Mouse (Mus musculus) adrenal gland, postnatal 25 days (tissue): ENCODE data around the gene Ankib1. TPM values are rescaled to one million over a fixed set of nuclear protein-coding genes. Genes with fewer than 3 reads are reported as not detected.
"Not testable (repeated sequence)": the region's sequence is repeated elsewhere in the genome, so short reads cannot be mapped to it uniquely, and the experiment has no call there.

Experiments used
- DNase-seq: peaks from one replicate; pipeline ENCODE4 v3.0.0; 2021; ENCODE audit warnings: mixed read lengths
- total RNA-seq: library from RNA; stranded (reverse); gene quantifications from 2 replicates; pipeline ENCODE4 v1.2.3, GENCODE M21; 2021

The Ankib1 gene
- total RNA-seq, 1 experiment from 2014 or later = 77.2 TPM

DNA sequence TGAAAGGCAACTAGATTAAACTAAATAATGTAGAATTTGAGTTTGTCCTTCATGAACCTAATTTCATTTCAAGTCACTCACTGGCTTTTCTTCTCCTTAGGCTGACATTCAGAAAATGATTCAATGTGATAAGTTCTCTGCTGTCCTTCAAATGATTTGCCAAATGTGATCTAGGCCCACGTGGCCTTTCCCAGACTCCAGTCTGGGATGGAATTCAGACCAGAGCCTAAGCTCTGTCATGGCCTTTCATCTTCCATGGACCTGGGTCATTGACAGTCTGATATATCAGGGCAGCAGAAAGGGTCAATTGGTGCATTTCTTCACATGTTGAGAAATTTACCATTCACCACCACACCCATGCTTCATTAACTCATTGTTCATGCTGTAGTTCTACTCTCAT is 77.2 kb downstream of the Ankib1 start:
- peak; percentile 23 for DNase-seq

DNA sequence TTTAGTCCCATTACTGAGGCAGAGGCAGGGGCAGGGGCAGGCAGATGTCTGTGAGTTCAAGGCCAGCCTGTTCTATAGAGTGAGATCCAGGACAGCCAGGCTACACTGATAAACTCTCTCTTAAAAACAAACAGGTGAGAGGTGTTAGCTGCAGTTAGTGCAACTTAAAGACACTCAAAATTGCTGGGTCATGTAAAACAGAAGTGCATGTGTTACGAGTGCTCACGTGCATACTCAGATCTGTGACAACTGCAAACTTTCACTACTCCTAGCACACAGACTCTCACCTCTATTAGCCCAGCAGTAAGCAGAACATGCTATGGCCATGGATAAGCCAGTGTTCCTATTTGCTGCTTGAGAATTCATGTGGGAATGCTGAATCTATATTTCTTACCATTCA is 79.3 kb downstream of the Ankib1 start:
- no peak for DNase-seq

DNA sequence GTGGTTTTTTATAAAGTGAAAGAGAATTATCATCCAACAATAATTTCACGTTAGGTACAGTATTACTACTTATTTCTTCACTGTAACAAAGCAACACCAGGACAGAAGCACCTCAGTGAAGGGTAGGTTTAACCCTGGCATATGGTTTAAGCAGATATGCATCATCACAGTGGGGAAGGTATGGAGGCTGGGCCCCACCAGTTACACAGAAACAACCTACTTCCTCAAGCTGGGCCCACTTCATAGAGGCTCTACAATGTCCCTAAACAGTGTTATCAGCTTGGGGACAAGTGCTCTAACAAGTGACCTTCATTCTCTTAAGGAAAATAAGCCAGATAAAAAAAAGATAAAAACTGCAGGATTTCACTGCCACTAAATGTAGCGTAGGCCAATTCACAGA is 79.9 kb downstream of the Ankib1 start:
- DNase-seq = no peak

DNA sequence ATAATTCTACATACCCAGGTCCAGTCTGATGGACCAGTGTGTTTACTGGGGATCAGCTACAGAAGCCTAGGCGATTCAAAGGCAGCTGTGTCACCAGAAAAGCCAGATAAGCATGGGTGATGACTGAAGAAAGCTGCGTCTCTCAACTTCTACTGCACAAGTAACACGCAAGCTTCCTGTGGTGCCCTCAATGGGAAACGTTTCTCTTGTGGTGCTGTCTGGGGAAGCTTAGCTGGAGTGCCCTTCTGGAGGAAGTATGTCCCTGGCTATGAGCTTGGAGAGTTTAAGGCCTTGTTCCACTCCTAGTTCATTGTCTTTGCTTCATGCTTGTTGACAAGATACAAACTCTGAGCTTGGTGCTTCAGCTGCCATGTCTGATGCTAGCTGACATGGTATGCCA is 83.4 kb downstream of the Ankib1 start:
- no peak for DNase-seq

DNA sequence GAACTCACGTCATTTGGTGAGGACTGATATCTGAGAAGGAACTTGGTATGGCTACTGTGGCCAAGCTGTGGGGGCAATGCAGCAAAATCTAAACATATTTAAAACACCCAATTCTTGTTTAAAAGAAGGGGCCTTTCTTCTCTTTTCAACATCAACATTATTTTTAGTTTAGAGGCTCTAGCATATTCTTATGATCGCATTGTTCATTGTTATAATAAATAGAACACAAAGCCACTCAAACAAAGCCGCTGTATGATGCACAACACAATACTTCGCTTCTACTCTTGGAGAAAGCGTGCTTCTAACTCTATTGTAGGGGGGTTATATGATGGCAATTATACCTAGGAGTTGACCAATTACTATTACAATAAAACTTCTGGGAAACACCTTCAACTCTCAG is 86.9 kb downstream of the Ankib1 start:
- DNase-seq = no peak

DNA sequence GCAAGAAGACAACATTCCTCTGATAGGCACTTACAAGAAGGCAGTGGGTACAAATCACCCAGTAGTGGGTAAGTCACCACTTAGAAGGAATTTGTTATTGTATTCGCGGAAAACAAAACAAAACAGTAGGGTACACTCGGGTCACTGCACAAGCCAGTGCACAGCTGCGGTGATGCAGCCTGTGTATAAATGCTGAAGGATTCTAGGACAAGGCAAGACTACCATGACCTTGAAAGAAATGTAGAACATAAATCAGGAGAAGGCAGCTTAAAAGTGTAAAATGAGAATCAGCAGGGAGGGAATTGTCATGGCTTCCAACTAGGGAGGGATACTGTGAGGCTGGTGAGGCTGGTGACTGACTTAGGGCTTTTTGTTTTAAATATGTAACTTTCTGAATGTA is 100.5 kb downstream of the Ankib1 start:
- DNase-seq = no peak

DNA sequence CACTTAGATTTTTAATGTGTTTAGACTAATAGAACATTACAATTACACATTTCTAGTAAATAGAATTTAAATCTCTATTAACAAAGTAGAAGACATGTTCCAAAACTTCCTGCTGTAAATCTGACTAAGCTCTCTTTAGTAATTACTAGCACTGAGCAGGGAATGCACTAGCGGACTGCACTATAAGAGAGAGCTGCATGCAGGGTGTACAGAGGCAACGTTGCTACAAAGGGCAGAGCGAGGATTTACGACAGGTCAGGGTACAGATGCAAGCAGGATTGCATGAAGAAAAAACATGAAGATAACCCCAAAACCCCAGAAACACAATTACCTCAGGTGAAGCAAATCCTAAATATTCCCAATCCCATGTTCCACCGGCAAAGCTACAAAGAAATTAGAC is 102.7 kb downstream of the Ankib1 start:
- no peak for DNase-seq

DNA sequence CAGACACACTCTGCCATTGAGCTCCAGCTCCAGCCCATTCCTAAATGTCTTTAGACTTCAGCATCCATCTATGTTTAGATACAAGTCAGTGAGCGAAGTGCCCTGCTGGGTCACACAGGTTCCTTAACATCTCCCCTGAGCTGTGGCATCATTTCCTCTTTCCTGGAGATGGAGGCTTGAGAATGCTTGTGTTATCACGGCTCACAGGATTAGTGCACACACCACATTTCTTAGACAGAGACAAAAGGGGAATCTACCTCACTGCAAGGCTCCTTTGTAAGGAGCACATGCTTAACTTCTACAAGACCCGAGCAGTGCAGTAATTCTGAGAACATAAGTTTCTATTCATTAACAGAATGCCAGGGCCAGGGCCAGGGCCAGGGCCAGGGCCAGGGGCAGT is 106.7 kb downstream of the Ankib1 start:
- DNase-seq = no peak

DNA sequence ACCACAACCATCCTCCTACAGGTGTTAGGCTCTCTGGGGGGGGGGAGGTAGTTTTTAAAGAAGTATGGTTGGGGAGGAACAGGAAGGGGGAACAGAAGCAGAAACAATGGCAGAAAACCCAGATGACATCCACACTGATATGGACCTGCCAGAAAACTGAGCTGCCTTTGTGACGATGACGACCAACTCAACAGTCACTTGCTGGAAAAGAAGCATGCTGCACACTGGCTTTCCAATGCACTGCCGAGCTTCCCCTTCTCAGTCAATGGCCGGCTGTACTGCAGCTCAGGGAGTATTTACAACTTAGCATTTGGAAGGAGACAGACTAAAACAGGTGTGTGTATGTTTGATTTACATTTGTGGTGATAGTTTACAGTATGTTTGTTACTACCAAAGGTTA is 107.5 kb downstream of the Ankib1 start:
- no peak for DNase-seq

DNA sequence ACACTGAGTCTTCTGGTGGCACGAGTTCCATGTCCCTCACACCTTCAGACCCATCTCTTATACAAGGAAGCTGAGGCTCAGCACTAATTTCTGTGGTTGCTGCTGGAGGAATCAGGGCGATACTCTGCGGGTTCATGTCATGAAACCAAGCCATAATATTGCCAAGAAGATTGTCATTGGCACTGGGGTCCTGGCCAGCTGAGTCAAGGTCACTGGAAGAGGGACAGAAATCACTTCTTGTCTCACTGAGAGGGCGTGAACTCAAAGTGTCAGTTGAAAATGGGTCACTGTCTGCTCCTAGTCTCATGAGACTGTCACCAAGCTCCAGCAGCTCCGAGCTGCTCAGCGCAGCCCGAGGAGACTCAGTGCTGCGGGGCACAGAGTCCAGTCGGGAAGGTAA is 109.8 kb downstream of the Ankib1 start:
- DNase-seq = no peak

DNA sequence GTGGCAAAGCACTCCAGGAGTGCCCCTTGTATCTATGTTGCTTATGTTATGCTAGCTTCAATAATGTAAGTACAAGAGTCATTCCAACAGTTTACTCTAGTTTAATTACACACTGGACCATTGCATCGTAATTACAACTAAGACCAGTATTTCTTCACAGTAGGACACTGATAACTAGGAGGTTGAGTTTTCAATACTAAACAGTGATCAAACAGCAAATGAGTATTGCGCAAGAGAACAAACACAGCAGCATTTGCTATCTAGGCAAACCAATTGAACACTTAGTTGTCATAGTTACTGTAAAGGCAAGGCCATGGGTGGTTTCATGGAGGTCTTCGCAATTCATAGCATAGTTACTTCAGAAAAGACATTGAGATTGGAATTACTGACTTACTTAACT is 111.4 kb downstream of the Ankib1 start:
- no peak for DNase-seq

DNA sequence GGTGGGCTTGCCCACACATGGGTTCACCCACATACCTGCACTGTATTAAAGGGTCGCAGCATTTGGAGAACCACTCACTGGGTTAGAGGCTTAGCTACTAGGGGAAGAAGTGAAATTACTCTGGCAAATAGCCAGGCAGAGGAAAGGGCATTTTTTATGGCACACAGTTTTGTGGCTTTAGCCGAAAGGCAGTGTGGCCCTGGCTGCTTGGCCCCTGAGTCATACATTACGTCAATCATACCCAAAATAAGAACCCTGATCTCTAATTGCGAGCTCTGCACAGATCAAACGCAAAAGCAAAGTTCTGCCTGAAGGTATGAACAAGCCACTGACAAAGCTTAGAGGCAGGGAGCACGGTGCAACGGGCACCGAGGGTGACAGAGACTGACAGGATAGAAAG is 114.4 kb downstream of the Ankib1 start:
- peak; percentile 24 for DNase-seq

DNA sequence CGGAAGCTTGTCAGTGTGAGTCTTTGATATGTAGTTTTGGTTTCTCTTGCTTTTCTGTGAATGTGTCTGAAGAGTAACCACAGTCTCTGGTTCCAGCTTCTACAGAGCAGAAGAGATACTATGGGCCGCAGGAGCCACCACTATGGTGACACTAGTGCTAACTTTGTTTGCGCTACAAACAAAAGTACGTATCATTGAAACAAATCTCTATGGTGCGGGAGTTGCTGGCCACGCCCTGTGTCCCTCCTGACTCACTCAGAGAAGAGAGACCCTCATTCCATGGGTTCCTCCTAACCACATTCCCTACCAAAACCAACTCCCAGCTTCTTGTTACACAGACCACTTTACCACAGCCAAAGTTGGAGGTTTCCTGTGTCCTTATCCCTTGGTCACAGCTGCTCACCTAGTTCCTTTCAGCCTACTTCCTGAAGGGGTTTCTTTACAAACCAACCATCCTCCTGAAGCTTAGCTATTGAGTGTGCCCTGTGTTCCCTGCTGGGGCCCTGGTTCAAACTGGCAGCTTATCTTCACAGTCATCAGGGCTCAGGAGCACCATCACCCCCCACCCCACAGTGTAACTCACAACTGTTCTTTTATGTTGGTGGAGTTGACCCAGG is 132.7 kb downstream of the Ankib1 start:
- no peak for DNase-seq

DNA sequence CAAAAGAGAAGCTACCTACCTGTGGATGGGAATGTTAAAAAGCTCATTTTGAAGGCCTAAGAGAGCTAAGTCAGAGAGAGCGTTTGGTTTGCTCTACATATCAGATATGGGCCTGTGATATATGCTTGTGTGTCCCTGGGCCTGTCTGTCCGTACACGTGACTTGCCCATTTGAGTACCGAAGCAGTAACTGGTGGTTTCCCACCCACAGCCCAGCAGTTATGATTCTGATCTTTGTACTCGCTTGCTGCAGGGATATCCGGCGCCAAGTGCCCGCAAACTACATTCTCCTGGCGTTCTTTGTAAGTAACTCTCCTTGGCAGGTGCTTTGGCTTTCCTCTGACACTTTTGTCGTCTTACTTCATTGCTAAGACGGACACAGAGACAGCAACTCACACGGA is 136.1 kb downstream of the Ankib1 start:
- DNase-seq = no peak

DNA sequence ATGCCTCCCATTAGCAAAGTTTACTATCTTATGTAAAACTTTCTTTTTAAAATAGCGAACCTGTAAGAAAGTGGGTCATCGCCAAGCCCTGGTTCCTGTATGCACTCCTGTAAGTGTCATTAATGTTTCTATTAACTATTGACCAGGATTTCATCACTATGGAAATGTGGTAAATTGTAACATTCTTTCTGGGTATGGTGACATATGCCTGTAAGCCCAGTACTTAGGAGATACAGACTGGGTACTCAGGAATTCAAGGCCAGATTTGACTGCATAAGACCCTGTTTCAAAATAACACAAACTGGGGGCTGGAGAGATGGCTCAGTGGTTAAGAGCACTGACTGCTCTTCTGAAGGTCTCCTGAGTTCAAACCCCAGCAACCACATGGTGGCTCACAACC is 137.5 kb downstream of the Ankib1 start:
- no peak for DNase-seq

DNA sequence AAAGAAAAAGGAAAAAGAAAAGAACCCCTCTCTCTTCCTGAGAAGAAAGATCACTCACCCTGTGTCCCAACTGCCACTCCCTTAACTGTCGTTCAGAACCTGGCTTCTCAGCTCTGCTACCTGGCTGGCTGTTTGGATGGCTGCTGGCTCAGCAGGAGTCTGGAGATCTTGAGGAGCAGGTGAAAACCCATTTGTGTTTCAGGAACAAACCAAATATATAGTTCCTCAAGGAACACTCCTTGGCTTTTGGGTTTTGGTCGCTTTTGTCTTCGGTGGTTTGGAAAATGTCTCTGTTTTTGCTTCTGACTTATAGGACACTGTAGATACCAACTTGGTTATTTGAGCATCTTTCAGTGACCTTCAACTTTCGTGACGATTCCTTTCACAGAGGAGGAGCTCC is 145.6 kb downstream of the Ankib1 start, which contains the start of gene Gatad1:
TSS of gene Gatad1 (minus strand) at position 101 of the 400 bp plus-strand sequence.
- no peak for DNase-seq

DNA sequence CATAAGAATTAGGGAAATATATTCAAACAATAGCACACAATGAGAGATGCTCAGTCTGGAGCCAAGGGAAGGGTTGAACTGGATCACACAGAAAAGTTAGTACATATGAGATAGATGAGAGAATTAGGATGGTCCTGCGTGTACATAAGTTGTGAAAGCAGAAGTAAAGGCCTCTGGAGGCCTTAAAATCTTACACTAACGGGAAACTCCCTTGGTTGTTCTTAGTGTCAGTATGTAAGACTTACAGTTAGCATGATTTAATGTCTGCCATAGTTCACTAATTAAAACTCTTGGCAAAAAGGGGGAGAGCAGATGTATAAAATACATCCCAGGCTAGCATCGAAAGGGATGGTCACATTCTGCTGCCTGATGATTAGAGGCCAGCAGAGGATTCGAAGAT is 148.9 kb downstream of the Ankib1 start:
- DNase-seq = no peak

DNA sequence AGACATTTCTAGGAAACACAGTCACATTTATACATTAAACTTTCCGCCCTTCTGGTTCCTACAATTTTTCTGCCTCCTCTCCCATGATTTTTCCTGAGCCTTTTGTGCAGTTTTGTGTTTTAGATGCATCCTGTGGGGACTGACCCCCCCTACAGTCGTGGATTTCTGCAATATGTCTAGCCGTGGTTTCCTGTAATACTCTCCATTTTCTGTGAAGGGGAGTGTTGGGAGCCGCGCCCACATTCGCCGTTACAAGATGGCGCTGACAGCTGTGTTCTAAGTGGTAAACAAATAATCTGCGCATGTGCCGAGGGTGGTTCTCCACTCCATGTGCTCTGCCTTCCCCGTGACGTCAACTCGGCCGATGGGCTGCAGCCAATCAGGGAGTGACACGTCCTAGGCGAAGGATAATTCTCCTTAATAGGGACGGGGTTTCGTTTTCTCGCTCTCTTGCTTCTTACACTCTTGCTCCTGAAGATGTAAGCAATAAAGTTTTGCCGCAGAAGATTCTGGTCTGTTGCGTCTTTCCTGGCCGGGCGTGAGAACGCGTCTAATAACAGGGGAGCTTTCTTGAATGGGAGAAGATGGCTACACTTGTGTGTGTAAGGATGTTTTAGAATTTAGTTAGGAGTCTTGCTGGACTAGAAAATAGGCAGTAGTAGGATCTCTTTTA is 149.7 kb downstream of the Ankib1 start:
- not testable (repeated sequence) for DNase-seq

DNA sequence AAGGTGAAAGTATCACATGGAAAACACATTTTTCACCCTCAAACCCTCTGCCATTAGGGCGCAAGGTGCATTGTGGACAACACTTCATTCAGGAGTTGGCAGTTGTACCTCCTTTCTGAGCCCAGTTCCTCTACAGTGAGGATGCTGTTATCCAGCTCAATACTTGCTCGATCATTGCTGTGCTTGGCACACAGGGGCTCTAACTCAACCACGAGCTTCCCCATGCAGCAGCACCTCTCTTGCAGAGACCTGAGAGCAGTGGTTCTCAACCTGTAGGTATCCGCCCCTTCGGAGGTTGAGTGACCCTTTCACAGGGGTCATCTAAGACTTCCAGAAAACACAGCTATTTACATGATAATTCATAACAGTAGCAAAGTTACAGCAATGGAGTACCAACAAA is 151.1 kb downstream of the Ankib1 start:
- DNase-seq = no peak

DNA sequence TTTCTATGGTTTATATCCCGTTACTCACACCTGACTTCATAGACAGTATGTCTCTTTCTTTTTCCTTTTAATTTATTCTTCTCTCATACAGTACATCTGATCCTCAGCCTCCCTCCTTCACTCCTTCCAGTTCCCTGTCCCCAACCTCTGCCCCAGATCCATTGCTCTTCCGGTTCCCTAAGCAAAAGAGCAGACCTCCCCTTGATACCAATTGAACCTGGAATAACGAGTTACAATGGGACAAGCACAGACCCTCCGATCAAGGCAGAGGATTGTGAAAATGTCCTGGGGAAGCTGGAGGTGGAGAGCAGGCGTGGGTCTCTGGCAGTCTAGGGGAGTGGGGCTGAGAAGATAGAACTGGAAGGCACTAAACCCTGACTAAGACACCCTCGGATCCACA is 151.8 kb downstream of the Ankib1 start, which contains the start of gene Tmbim7:
TSS of gene Tmbim7 (plus strand) at position 301 of the 400 bp plus-strand sequence.
- no peak for DNase-seq

DNA sequence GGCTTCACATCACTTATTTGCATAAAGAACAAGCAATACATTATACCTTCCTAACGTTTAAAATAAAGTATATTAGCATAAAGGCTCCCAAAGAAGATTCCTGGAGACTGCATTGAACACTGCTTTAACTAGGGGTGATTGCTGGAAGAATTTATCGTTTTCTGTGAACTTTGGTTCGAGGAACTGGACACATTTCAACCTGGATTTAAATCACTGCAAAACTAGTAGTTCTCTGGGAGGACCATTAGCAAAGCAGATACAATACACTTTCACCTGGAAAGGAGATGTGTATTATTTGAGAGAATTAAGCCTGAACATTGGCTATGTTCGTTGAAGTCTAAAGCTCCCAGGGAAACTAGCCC is 153.9 kb downstream of the Ankib1 start:
- no peak for DNase-seq

DNA sequence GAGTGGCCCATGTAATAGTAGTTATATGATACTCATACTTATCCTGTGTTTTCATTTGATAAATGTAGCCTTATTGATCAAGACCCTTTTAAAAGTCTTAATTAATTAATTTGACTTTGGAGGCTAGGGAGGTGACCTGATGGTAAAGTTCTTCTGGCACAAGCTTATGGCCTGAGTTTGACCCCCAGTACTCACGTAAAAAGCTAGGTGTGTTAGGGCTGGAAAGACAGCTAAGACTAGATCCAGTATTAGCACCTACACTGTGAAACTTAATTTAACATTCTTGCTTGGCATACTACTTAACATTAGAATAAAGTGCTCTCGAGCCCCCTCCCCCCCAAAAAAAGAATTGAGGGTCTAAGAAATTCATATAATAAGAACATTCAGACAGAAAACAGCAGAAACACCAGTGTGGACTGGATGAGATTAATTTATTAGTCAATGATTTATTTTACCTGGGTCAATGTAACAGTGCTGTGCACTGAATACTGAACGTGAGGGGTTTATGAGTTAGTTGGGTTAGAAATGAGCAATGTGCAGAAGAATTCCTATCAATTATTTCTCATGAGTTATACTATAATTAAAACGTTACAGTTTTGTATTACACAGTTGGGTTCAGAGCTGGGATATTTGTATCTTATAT is 154.4 kb downstream of the Ankib1 start:
- no peak for DNase-seq

DNA sequence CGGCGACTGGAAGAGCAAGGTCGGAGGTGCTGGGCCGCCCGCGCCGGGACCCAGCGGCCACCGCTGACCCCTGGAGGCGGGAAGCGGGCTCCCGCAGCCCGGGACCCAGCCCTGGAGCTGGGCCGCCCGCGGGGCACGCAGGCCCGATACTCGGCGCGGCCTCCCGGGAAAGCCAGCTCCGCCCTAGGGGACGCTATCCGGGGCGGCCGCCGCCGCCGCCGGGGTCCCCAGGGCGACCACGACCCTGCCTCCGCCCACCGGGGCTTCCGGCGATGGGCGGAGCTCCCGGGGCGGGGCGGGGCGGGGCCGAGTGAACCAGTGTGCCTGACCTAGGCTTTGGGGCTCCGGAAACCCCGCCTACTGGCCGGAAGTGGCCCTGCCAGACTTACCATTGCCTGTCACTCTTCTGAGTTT is 155.0 kb downstream of the Ankib1 start:
- DNase-seq = peak; percentile 88
